Comparison of ENCODE assay signal across 9 mouse cellular contexts in the genomic region with DNA sequence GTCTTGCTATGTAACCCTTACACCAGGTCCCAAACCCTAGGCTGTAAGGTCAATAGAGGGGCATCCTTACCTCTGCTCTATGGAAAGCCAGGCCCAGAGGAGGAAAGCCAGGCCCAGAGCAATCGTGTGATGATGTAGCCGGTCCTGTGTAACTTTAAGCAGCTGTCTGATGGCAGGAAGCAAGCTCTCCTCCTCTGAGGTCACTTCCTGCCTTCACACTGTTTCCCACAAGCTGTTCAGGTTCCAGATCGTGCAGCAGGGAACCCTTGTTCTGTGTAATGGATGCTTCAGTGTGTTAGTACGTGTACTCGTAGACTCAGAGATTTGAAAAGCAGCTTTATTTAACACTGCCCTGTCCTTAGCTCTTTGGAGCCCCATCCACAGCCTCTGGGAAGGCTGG. TPM values are rescaled to one million over a fixed set of nuclear protein-coding genes. Genes with fewer than 3 reads are reported as not detected.
DNase-seq lines count a peak whose midpoint lies in the region; ATAC-seq and TF ChIP-seq lines count a peak whose summit lies in the region.
"Had no signal": no experiment of that assay in that cellular context is flagged by ENCODE, and none has a peak within 500 bp of the region (broad histone marks: within the 10 kb centered on the region; RNA-seq: fewer than 3 reads in every experiment).

No protein-coding gene starts in this region.

- WGBS in lung, embryonic 14.5 days, result 18% methylated on average over 5 of the region's 5 CpGs
- 20% methylated on average over 5 of the region's 5 CpGs for WGBS in heart, embryonic 12.5 days
- WGBS in liver, embryonic 15.5 days (ENCODE audit: insufficient replicate concordance), result 11% methylated on average over 5 of the region's 5 CpGs
- WGBS in midbrain, embryonic 15.5 days, result 68% methylated on average over 5 of the region's 5 CpGs

- peak overlapping the region; percentile 39 for H3K4me2 ChIP-seq in lung, embryonic 14.5 days
- peak overlapping the region; percentile 60 for H3K4me2 ChIP-seq in heart, embryonic 12.5 days
- H3K4me2 ChIP-seq in liver, embryonic 15.5 days, result peak overlapping the region; percentile 65
- H3K4me2 ChIP-seq in midbrain, embryonic 15.5 days, result no peak overlapping the region
- H3K4me2 ChIP-seq: limb, embryonic 12.5 days had no signal

- intact Hi-C loops in left cerebral cortex, postnatal 4 days (cut with DNase I), result no loop called here

- H3K27ac ChIP-seq in lung, embryonic 14.5 days (ENCODE audit: low read depth), result peak overlapping the region; percentile 86
- peak overlapping the region; percentile 96 for H3K27ac ChIP-seq in heart, embryonic 12.5 days (ENCODE audit: poor library complexity, severe bottlenecking)
- H3K27ac ChIP-seq in liver, embryonic 15.5 days (replicated peaks), result peak overlapping the region; percentile 83
- no peak overlapping the region for H3K27ac ChIP-seq in midbrain, embryonic 15.5 days
- H3K27ac ChIP-seq: limb, embryonic 12.5 days had no signal

- H3K4me3 ChIP-seq in lung, embryonic 14.5 days (ENCODE audit: low read depth, low read length), result no peak overlapping the region
- H3K4me3 ChIP-seq in heart, embryonic 12.5 days, result 0 out of 2 replicates have a peak overlapping the region, but pooled peaks have one; percentile 3
- peak overlapping the region; percentile 24; the same call in 1 of the 2 replicates for H3K4me3 ChIP-seq in liver, embryonic 15.5 days (replicated peaks)
- H3K4me3 ChIP-seq in midbrain, embryonic 15.5 days, result no peak overlapping the region
- H3K4me3 ChIP-seq: limb, embryonic 12.5 days had no signal

- peak; percentile 65 for ATAC-seq in lung, embryonic 14.5 days (ENCODE audit: insufficient read depth)
- peak; percentile 63 for ATAC-seq in heart, embryonic 12.5 days (ENCODE audit: insufficient number of reproducible peaks, low FRiP score)
- peak; percentile 32; the same call in 1 of the 2 replicates for ATAC-seq in liver, embryonic 15.5 days (ENCODE audit: insufficient read depth)
- ATAC-seq in midbrain, embryonic 15.5 days (replicated peaks), result no peak

- no peak for TF ChIP-seq CTCF in lung, embryonic 14.5 days (IDR thresholded peaks at IDR 0.05; ENCODE audit: low read depth)

- no peaks in the 10 kb centered on the region for H3K9me3 ChIP-seq in lung, embryonic 14.5 days (ENCODE audit: low read depth, low read length)
- no peaks in the 10 kb centered on the region for H3K9me3 ChIP-seq in heart, embryonic 12.5 days (replicated peaks)
- H3K9me3 ChIP-seq in liver, embryonic 15.5 days (replicated peaks), result no peaks in the 10 kb centered on the region
- H3K9me3 ChIP-seq in midbrain, embryonic 15.5 days, result no peaks in the 10 kb centered on the region
- H3K9me3 ChIP-seq: limb, embryonic 12.5 days had no signal

- H3K27me3 ChIP-seq in lung, embryonic 14.5 days (ENCODE audit: insufficient read depth, low read length), result no peaks in the 10 kb centered on the region
- H3K27me3 ChIP-seq in heart, embryonic 12.5 days (replicated peaks), result no peaks in the 10 kb centered on the region
- no peaks in the 10 kb centered on the region for H3K27me3 ChIP-seq in liver, embryonic 15.5 days
- H3K27me3 ChIP-seq in midbrain, embryonic 15.5 days (replicated peaks), result no peaks in the 10 kb centered on the region
- H3K27me3 ChIP-seq: limb, embryonic 12.5 days had no signal

- DNase-seq in lung, embryonic 14.5 days, result peak; percentile 45
- no peak for DNase-seq in lung, postnatal 25 days (ENCODE audit: low spot score)
- peak; percentile 39 to 43 for DNase-seq in thymus, postnatal 10 days (ENCODE audit: low spot score in 2 of 2)
- DNase-seq in embryo, embryonic 11 days, result no peak
- DNase-seq in left cerebral cortex, postnatal 4 days, result no peak

- peaks cover 13% of the 10 kb centered on the region for H3K4me1 ChIP-seq in lung, embryonic 14.5 days (ENCODE audit: insufficient read depth)
- H3K4me1 ChIP-seq in heart, embryonic 12.5 days (replicated peaks), result peaks cover 44% of the 10 kb centered on the region
- H3K4me1 ChIP-seq in liver, embryonic 15.5 days (replicated peaks), result peaks cover 54% of the 10 kb centered on the region
- peaks cover 17% of the 10 kb centered on the region for H3K4me1 ChIP-seq in midbrain, embryonic 15.5 days
- H3K4me1 ChIP-seq: limb, embryonic 12.5 days had no signal

- peaks cover 35% of the 10 kb centered on the region for H3K36me3 ChIP-seq in lung, embryonic 14.5 days (ENCODE audit: insufficient read depth)
- peaks cover 63% of the 10 kb centered on the region for H3K36me3 ChIP-seq in heart, embryonic 12.5 days
- no peaks in the 10 kb centered on the region for H3K36me3 ChIP-seq in liver, embryonic 15.5 days (replicated peaks)
- no peaks in the 10 kb centered on the region for H3K36me3 ChIP-seq in midbrain, embryonic 15.5 days (replicated peaks)

- 0 out of 2 replicates have a peak overlapping the region, but pooled peaks have one; percentile 1 for H3K9ac ChIP-seq in lung, embryonic 14.5 days
- H3K9ac ChIP-seq in heart, embryonic 12.5 days, result peak overlapping the region; percentile 35; the same call in 1 of the 2 replicates
- peak overlapping the region; percentile 33 for H3K9ac ChIP-seq in liver, embryonic 15.5 days
- no peak overlapping the region for H3K9ac ChIP-seq in midbrain, embryonic 15.5 days
- H3K9ac ChIP-seq: limb, embryonic 12.5 days had no signal

RNA-seq across cellular contexts. Expression of a gene that starts 55.1 kb away (rescaled TPM):
- polyA plus RNA-seq in lung, embryonic 14.5 days (2014; fragmentation: Nextera tagmentation; extraction: Ambion mirVana), result 115 and 117 TPM in 2 replicates
- polyA plus RNA-seq in heart, embryonic 12.5 days (2016; fragmentation: Nextera tagmentation; extraction: Ambion mirVana), result 172 and 177 TPM in 2 replicates
- polyA plus RNA-seq in liver, embryonic 15.5 days (2015; fragmentation: Nextera tagmentation; extraction: Ambion mirVana), result 27.2 and 28.0 TPM in 2 replicates
- 71.3 and 71.8 TPM in 2 replicates for polyA plus RNA-seq in midbrain, embryonic 15.5 days (2015; fragmentation: Nextera tagmentation; extraction: Ambion mirVana)
- total RNA-seq in left cerebral cortex, postnatal 4 days (2021), result 100 to 1,000 TPM; 120 to 128 TPM

Comparison
In these comparisons a context has a peak if more than half of its experiments do, and no peak if none do; other contexts are left out.
1. DNase-seq: peak in lung, embryonic 14.5 days (single experiment) and thymus, postnatal 10 days (2 of 2); none in lung, postnatal 25 days (single experiment), embryo, embryonic 11 days (single experiment) and left cerebral cortex, postnatal 4 days (single experiment).
2. H3K4me3 ChIP-seq: peak in heart, embryonic 12.5 days (single experiment) and liver, embryonic 15.5 days (single experiment); none in lung, embryonic 14.5 days (single experiment) and midbrain, embryonic 15.5 days (single experiment).